Mouse (Mus musculus) layer of hippocampus, adult 9-10 months (tissue): ENCODE measurements at regions not wholly inside any gene's neighbourhood (a gene's known extent, or its start where the extent isn't known, plus 50 kb on each side); places are given as distances from the start of the nearest gene placed in this dataset.
A peak's percentile ranks its signal among the peaks of the same experiment; 100 is the strongest.

ENCODE experiments used
- DNase-seq: peaks from one replicate; pipeline ENCODE4 v3.0.0; 2022; ENCODE audit warnings: low spot score

DNA sequence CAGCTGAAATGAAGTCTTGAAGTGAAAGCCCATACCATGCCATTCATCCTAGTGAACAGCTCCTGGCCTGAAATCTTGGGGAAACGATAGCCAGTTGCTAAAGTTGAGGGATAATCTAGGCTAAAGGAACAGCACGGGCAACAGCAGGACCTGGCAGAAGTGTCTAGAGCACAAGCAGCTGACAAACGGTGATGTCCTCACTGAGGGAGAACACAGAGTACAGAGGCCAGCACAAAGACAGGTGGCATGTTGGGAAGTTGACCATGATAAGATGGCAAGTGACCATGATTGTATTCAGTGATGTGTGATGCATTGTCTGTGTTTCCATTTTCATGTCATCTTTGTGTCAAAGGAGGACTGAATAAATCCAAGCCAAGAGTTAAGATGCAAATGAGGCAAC lies 212.4 kb upstream of the Ntm start:
- DNase-seq, result no peak

DNA sequence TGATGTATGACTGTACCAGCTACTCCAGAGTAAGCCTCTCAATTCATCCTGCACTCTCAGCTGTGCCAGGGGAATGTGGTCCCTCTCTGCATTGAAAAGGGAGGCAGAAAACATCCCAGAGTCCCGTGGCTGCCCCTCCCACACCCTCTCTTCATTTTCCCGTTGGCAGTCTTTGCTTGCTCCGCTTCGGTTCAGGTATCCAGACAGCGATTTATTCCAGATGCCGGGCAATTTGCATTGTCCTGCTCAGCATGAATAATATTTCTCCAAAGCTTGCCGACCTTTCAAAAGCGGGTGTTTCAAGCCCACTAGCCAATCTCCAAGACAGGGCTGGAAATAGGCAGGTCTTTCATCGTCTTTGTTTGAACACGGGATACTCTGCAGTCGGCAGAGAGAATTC lies 220.5 kb upstream of the Ntm start:
- DNase-seq, result no peak

DNA sequence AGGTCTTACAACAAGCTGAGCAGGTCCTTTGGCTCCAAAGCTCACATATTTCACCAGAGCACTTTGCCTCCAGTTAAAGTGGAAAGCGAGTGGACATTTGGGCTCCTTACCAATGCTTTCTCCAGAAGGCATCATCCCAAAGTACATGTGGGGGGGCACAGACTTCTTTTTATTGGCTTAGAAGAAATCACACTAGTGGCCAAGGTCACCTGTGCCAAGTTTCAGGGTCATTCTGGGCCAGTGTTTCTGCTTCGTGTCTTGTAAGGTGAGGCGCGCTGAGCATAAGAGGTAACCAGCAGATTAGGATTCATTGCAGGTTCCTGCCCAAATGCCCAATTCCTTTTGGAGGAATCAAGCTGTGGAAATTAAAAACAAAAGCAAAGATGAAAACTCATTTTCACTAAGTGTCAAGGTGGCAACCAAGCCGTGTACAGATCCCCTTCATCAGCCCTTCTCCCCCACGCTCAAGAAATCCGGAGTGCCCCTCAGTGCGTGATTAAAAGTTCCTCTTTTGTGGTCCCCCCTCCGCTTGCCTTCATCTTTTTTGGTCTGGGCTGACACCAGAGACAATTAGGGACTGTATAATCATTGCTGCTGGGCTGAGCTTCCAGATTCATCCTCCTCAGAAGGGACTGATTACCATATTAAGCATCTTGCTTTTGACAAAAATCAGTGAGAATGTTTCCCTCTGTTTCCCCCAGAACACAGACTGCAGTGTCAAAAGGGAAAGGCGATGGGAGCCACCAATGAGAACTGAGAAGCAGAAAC lies 222.2 kb upstream of the Ntm start:
- no peak for DNase-seq

DNA sequence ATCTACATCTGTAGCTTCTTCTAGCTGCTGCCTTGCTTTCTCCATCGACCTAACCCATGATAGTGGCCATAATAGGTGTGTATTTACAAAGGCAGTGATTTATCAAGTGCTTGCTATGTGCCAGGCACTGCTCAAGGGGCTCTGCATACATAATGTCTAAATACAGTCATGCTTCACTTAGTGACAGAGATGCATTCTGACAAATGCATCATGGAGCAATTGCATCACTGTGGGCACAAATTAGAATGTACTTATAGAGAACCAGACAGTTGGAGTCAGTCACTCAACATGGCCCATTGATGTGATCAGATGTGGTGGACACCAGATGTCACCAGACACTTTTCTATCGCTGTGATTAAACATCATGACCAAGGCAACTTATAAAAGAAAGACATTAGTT lies 223.3 kb upstream of the Ntm start:
- DNase-seq, result no peak

DNA sequence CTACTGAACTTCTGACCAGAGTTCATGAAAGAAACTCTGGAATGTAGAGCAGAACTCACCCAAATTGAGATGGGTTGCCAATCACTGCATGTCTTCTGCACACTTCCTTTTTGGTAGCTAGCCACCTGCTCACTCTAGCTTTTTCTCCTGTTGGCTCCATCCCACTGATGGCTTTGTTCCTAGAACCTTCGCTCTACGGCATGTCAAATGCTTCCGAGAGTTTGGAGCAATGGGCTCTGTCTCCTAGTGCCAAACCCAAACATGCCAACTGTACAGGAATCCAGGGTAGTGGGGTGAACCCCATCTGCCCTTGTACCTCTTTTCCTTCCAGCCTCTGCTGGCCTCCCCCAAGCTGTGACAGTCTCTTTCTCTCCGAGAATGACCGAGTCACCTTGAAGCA lies 227.1 kb upstream of the Ntm start:
- DNase-seq, result no peak

DNA sequence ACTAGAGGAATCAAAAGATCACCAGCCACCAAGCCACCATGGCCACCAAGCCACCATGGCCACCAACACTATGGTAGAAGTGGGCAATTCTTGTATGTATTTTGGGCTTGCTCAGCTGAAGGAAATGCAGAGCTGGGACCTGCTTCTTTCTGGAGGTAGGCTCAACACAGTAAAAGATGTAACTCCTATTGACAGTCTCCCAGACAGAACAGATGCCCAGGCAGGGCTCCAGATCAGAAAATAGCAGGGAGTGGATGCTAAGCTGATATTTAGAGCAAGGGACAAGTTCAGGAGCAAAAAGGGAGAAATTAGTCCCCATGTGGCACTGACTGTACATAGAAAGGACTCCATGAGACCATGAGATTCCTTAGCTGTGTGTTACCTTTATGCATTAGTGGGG lies 228.2 kb upstream of the Ntm start:
- DNase-seq, result no peak

DNA sequence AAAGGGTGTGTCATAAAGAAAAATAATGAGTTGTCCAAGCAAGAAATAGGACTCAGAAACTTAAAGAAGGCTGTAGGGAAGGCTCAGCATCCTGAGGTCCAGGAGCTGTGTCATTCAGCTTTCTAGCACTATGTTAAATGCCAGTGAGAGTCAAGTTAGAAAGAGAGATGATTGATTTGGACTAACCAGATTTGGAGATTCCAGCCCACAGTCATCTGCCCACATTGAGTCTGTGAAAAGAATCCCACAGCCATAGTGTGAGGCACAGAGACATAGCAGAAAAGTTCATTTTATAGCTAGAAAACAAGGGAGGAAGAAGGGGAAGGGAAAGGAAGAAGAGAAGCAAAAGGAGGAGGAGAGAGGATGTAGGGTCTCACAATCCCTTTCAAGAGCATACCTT lies 229.0 kb upstream of the Ntm start:
- DNase-seq, result no peak

DNA sequence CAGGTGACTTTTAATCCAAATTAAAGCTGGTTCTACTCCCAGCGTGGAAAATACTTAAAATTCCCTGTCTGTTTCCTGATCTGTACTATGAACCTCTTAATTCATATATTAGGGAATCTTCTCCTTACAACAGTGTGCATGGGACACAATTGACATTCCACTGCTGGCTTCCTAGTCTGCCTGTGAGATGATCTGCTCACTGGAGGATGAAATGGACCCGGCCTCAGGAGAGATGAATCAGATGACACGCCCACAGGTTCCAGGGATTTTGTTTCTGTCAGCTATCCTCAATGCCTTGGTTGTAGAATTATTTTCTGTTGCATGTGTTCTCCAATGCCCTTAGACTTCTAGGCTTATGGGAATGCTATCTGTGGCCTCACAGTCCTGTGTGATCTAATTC lies 231.9 kb upstream of the Ntm start:
- no peak for DNase-seq

DNA sequence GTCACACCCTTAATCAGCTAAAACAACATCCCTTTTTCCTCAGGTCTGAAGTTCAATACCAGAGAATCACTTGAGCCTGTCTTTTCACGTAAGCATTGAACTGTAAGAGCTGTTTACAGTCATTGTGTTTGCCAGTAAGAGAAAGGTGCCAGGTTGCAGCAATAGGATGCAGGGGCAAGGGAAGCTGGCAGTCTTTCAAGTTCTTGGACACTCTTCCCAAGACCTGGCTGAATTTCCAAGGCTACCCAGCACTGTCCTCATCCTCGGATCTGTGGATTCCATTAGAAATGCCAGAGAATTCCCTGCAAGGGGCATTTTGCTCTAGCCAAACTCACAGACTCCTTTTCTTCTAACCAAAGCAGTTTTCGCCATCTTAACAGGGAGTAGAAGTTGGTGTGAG lies 224.5 kb upstream of the Snx19 start:
- no peak for DNase-seq

DNA sequence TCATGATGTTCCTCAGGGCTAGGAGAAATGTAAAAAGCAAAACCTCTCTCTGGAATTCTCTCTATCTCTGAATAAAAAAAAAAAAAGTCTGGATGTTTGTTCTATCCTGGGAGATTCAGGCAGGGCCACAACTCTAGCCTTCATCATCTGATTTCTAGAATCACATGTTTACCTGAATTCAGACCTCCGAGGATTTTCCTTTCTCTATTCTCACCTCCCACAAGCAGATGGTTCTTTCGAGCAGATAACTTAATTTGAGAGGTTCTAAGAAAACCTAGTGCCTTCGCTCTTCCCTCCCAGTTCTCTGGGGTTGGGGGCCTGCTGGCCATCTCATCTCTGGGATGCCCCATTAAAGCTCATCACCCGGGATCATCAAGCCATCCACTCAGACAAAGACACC lies 219.3 kb upstream of the Snx19 start:
- DNase-seq, result no peak

DNA sequence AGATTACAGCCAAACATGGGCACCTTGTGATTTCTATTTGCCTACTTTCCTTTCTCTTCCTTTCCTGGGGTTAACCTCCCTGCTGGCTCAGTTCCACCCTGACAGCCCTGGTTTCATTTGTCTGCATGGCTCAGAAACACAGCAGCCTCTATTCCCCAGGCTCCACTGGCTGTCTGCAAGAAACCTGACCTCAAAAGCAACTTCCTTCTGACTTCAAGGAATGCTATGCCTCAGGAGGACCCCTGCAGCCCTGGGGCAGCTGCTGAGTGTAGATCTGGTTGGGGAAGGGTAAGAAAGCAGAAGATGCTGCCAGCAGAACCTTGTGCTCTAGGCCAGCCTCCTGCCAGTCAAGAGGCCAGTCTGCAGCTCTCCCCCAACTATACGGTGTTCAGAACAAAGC lies 217.1 kb upstream of the Snx19 start:
- no peak for DNase-seq

DNA sequence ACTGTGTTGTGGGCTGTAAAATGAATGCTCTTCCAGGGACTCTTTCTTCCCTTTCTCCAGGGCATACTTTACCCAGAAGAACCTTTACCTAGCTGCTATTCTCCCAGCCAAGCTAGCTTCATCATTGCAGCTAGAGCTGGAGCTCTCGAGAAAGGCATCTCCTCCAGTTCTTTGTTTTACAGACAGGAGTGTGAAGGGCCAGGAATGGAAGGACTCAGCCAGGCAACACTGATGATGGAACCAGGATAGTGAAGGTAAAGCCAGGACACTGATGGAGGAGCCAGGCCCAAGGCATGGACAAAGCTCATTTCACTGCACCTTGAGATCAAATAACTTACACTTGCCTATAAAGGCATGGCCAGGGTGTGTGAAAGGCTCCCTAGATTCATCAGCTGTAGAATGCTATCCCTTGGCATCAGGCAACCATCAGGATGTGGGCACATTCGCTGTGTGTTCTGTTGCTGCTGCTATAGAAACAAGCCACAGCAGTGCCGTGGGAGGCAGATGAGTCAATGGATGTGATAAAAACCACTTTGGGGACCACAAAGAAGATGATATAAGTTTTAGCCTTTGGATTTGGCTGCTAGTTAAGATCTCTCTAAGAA lies 214.3 kb upstream of the Snx19 start:
- peak; percentile 52 for DNase-seq

DNA sequence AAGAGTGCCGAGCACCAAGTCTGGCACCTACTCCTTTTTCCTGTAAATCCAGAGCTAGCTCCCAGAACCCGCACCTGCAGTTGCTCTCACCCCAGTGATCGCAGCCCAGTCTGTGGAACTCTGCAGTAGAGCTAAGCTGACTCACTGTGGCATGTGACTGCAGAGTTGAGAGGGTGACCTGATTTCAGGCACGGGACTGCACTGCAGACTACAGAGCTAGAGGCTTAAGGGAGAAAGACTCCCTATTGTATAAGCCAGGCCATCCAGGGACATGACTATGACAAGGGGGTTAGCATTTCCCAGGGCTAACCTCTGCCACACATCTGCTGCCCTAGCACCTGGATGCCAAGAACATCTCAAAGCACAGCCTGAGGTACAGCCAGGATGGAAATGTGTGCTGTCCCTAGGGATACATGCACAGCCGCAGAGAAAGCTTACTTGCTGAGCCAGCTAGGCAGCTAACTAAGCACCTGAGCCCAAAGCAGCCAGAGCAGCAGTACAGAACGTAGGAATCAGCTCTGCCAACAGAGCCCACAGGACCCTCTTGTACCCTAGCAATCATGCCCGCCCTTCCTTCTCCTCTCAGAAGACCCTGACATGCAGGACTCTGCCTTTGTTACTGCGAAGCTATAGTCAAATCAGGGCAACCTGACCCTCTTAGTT lies 192.3 kb upstream of the Snx19 start:
- peak; percentile 3 for DNase-seq

DNA sequence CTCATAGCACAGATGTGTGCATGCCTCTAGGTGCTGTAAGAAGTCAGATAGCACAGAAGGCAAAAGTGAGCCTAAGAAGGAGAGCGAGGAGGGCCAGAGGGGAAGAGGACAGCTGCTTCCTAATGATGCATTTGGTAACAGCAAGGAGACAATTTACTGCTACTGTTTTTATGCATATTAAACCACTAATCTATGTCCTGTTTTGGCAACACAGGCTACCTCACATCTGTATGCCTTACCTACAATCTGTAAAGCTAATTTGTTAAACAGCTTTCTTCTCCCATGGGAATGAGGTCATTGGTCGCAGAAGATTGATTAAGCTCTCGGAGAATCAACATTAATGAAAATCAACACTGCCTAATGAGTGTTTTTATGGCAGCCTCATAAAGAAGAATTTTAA lies 191.1 kb upstream of the Snx19 start:
- no peak for DNase-seq

DNA sequence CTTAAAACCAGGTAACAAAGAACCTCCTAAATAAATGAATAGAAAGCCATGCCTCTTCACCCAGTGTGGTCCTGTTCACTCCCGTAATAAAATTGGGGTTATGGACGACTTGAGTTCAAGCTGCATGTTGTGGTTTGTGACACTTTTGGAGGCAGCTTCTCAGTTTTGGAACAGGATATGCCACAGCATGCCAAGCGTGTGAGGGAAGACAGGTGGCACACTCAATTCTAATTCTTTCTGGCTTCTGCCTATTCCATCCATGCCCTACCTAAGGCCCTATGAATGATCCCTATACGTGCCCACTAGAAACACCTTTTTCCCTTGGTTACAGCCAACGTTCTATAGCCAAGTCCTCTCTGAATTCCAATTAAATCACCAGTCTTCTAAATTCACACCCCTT lies 184.8 kb upstream of the Snx19 start:
- DNase-seq, result no peak

DNA sequence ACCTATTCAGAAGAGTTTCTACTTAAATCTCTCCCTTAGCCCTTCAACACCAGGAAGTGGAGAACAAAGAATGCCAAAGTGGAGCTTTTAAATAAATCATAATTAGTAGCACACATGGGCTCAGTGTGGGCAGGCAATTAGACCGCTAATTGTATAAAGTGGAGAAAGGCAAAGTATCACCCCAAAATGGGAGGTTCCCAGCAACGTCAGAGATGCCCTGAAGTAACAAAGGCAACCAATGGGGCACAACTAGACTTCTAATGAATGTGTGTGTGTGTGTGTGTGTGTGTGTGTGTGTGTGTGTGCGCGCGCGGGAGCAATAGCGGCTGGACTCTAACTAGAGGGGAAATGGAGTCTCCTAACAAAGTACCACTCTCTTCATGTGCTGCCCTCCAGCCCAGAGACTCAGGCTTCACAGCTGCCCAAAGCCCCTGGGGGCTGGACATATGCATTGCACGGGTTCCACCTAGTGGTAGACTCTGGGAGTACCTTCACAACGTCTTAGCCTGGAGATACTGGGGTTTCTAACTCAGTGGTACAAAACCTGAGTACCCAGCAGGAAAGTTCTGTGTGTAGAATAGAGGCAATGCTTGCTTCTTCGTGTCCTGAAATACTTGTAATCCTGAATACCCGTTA lies 162.3 kb upstream of the Snx19 start:
- peak; percentile 51 for DNase-seq

DNA sequence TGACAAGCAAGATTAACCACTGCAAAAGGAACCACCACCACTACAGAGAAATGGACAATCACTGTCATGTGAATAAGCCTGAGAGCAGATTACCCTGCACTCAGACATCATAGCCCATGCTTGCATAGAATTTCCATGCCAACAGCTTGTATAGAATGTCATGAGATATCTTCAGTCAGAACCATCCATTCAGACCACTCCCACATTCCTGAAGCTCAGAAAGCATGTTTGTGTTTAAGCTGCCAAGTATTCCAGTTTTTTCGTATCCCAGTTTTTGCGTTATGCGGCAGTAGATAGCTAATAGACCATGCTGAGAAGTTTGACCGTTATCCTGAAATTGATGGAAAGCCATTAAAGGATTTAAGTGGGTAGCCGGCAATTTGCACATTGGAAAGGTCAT lies 155.8 kb upstream of the Snx19 start:
- DNase-seq, result no peak

DNA sequence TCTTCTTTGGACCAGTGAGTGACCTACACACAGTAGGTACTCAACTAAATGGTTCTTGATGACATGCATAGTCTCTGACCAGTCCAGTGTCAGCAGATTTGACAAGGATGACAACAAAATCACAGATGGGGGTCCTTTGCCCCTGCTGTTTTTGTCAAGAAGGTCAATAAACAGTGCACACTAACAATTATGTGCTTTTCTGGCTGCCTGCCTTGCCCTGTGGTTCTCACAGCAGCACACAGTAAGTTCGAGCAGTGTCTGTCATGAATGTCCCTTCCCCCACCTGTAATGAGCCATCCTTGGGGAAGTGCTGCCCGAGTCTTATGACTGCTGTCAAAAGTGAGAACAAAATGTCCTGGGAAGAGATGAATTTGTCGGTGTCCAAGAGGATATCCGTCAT lies 153.1 kb upstream of the Snx19 start:
- no peak for DNase-seq

DNA sequence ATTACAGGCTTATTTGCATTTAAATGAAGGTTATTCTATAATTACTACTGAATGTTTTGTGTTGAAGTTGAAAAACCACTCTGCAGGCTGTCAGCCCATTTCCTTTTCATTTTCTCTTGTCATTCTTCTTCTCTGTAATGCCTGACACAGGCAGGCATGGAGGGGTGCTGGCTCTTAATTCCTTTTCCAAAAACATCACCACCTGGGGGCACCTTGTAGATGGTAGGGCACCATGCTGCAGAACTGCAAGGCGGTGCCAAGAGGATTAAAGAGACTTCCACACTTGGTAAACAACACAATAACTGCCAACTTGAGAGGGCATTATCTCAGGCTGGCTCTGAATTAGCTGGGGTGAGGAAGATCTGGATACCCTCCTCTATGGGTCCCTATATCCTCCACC lies 148.7 kb upstream of the Snx19 start:
- no peak for DNase-seq

DNA sequence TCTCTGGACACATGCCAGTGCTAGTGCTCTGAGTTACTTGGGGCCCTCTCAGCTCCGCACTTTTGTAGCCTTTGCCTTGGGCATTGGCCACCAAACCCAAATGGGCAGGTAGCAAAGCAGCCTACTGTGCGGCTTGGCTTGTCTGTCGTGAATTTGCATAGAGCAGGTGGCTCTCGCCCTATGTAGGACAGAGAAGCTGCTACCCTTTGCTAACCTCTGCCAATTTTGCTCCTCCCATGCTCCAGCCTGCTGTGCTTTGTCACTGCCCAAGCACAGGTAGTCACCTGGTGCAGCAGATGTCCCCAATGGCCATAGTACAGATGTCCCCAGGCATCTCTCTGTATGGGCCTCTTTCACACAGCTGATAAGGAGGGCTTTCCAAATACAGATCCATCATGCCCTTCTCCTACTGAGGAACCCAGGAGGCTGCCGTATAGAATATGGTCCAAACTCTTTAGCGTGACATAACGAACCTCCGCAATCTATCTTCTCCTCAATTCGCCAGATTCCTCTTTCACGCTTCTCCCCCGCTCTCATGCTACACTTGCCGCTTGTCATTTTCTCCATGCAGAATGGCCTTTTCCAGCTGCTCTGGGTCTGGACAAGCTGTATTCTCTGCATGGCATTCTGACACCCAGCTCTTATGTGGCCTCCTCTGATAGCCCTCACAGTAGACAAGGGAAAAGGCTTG lies 143.7 kb upstream of the Snx19 start:
- DNase-seq, result no peak

DNA sequence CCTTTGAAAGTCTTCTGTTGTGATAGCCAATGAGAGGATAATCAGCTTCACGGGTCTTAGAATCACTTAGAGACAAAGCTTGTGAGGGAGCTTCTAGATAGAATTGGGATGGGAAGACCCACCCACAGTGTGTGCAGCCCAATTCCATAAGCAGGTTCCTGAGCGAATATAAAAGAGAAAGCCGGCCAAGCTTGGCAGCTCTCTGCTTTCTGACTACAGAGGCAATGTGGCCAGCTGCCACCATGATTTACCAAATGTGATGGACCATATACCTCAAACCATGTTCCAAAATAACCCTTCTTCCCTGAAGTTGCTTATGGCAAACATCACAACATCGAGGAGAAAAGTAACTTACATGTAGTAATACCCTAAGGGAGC lies 143.1 kb upstream of the Snx19 start:
- DNase-seq, result no peak

DNA sequence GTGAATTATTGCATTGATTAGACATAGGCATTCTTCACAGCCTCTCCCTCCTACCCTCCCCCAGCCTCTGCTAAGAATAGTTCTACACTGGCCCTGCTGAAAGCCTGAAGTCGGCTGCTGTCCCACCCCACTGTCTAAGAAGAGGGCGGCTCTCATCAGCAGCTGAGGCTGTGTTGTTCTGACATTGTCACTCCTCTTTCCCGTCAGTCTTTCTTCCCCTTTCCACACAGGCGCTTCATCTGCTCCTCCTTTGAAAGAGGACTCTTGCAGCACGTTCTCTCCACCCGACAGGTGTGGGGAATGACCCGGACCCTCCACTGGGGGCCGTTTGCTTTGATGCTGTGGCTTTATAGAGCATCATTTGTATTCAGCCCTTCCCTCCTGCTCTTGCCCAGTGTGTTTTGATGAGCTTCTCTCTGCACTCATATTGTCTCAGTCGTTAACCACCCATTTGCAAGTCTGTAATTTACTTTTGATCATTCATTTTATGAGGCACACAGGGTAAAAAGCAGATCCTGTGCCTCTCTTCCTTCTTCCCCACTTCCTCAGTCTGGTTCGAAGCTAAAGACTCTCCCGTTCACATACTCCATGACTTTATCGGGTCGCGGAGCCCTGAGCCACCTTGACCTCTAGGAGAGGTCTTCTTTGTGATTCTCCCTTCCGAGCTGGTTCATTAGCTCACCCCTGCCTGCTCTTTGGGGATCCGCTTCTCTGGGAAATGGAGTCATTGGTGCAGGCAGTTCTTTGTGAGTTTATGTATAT lies 142.2 kb upstream of the Snx19 start:
- DNase-seq, result no peak
